ENCODE assay signal across 8 mouse cellular contexts in genomic region chr7:44524502-44524901, GRCm38 (mm10). TPM values are rescaled to one million over a fixed set of nuclear protein-coding genes. Genes with fewer than 3 reads are reported as not detected.
DNase-seq lines count a peak whose midpoint lies in the region; ATAC-seq lines count a peak whose summit lies in the region.

TSS of gene Mybpc2 (minus strand) at chr7:44524656.

- H3K4me3 ChIP-seq in hindbrain, embryonic 12.5 days: no peak within 1 kb of the TSS
- 0 out of 2 replicates have a peak within 1 kb of the TSS, but pooled peaks have one; percentile 4 for H3K4me3 ChIP-seq in limb, embryonic 15.5 days

- peak within 1 kb of the TSS; percentile 38; the same call in 1 of the 2 replicates for H3K9ac ChIP-seq in hindbrain, embryonic 12.5 days
- no peak within 1 kb of the TSS for H3K9ac ChIP-seq in limb, embryonic 15.5 days

- peak; percentile 51 for DNase-seq in R1 (ENCODE audit: low read depth, low spot score)
- peak; percentile 90 for DNase-seq in gastrocnemius, adult 18-20 months (ENCODE audit: low spot score)
- DNase-seq in embryo, embryonic 11 days: no peak
- no peak for DNase-seq in frontal cortex, postnatal 36 days (ENCODE audit: low spot score in 2 of 2)
- DNase-seq in layer of hippocampus, adult 9-10 months (ENCODE audit: low spot score): no peak
- DNase-seq in layer of hippocampus, adult 9-11 months: no peak

- no peaks in the 10 kb centered on the region for H3K36me3 ChIP-seq in hindbrain, embryonic 12.5 days
- no peaks in the 10 kb centered on the region for H3K36me3 ChIP-seq in limb, embryonic 15.5 days

- peaks cover 86% of the 10 kb centered on the region for H3K27me3 ChIP-seq in hindbrain, embryonic 12.5 days
- H3K27me3 ChIP-seq in limb, embryonic 15.5 days: peaks cover 74% of the 10 kb centered on the region

- H3K4me1 ChIP-seq in hindbrain, embryonic 12.5 days: peaks cover 17% of the 10 kb centered on the region
- peaks cover 22% of the 10 kb centered on the region for H3K4me1 ChIP-seq in limb, embryonic 15.5 days

- no peak for ATAC-seq in hindbrain, embryonic 12.5 days (ENCODE audit: low FRiP score)
- ATAC-seq in limb, embryonic 15.5 days (ENCODE audit: insufficient number of reproducible peaks, low FRiP score, low TSS enrichment, low read depth): no peak

- WGBS in hindbrain, embryonic 12.5 days: 37% methylated on average over 12 of the region's 12 CpGs
- 23% methylated on average over 12 of the region's 12 CpGs for WGBS in limb, embryonic 15.5 days

- H3K4me2 ChIP-seq in hindbrain, embryonic 12.5 days (replicated peaks): peak within 1 kb of the TSS; percentile 30
- peak within 1 kb of the TSS; percentile 29 for H3K4me2 ChIP-seq in limb, embryonic 15.5 days

- H3K27ac ChIP-seq in hindbrain, embryonic 12.5 days: no peak within 1 kb of the TSS
- no peak within 1 kb of the TSS for H3K27ac ChIP-seq in limb, embryonic 15.5 days

- no peaks in the 10 kb centered on the region for H3K9me3 ChIP-seq in hindbrain, embryonic 12.5 days (replicated peaks)
- no peaks in the 10 kb centered on the region for H3K9me3 ChIP-seq in limb, embryonic 15.5 days

RNA-seq across cellular contexts. Expression of gene Mybpc2, which starts in this region (rescaled TPM):
- 1,000 to 10,000 TPM; 4,330 to 4,768 TPM for total RNA-seq in gastrocnemius, adult 18-20 months (2021)
- polyA plus RNA-seq in hindbrain, embryonic 12.5 days (2016; fragmentation: Nextera tagmentation; extraction: Ambion mirVana): 0.22 TPM in 1 of 2 replicates, not detected in the other
- 0.13 and 0.16 TPM in 2 replicates for polyA plus RNA-seq in limb, embryonic 15.5 days (2015; fragmentation: Nextera tagmentation; extraction: Ambion mirVana)

Comparison
In these comparisons a context has a peak if more than half of its experiments do, and no peak if none do; other contexts are left out.
1. DNase-seq: peak in R1 (single experiment) and gastrocnemius, adult 18-20 months (single experiment); none in embryo, embryonic 11 days (single experiment), frontal cortex, postnatal 36 days (0 of 2), layer of hippocampus, adult 9-10 months (single experiment) and layer of hippocampus, adult 9-11 months (single experiment).